Mouse (Mus musculus): ENCODE data around the gene Cfap45.

Cfap45 gene

GRCm38 (mm10) chr1:172497428-172497827 lies 23.2 kb upstream of the Cfap45 start:
- 89% methylated on average over 10 of the region's 10 CpGs for WGBS

GRCm38 (mm10) chr1:172499765-172500441 lies 20.7 kb upstream of the Cfap45 start, which contains the start of gene Tagln2:
Gene Tagln2 (plus strand): TSS chr1:172500047.
- WGBS = 14% methylated on average over 30 of the region's 30 CpGs

GRCm38 (mm10) chr1:172500451-172501370 lies 19.9 kb upstream of the Cfap45 start:
- WGBS = 5% methylated on average over 56 of the region's 56 CpGs

DNA sequence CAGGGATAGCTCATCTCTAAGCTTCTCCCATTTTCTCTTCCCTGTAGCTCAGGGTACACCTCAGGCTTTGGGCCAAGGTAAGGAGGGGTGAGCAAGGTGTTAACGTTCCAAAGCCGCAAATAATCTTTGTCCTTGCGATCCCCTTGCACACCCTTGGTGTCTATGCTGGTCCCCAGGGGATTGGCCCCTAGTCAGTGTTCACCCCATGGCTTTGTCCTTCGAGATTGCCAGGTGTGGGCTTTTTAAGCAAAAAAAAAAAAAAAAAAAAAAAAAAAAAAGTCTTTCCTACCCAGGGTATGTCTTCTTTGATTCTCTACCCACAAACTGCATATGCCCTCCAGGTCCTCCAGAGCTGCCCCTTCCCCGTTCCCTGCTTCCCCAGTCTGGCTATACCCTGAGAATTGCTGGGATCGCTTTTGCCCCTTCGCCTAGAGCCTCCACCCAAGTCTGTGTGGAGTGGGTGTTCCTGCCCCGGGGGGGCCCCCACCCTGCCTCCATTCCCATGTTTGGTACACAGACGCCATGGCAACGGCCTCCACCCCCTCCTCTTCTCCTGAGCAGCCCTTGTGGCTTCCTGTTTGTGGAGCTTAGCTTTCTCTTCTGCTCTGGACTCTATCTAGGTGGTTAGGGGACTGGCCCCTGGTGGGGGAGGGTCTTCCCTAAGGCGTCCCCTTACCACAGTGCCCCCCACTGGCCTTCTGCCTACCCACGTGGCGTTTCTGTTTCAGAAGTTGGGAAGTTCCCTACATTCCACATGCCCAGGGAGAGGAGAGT lies 19.0 kb upstream of the Cfap45 start:
- WGBS = 40% methylated on average over 13 of the region's 13 CpGs

DNA sequence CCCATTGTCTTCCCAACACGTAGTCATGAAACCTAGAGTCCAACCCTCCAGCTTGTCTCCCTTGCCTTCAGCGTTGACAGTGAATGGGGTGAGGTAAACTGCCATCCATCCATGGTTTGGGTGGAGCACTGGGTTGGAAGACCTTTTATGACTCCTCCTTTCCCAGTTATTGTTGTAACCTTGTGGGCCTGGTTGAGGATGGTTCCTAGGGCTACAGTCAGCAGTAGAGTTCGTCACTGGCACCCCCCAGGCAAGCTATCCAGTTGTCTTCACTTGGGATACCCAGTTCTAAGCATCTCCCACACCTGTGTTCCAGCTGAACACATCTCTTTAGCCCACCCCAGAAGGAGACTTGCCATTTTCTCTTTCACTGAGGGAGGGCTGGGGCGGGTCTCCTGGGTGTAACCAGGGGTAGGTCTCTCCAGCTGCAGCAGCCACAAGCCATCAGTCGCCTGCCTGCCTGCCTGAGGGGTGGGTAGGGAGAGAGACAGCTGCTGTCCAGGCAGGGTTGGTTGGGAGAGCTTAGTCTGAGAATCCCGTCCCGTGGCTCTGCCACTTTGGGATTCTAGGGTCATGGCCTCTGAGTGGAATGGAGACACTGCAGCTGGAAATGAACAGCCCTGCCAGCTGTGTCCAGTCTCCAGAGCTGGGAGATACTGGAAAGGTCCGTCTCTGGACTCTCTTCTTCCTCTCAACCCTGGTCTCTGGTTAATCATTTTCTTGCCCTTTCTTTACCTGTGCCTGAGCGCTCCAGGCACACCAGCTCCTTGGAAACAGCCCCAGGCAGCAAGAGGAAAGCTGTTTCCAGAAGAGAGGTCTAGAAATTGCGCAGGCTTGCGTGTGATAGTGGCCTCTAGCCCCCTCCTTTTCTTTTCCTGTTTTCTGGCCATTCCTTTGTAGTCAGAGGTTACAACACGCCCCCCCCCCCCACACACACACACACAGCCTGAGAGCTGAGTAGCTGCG lies 18.2 kb upstream of the Cfap45 start:
- WGBS = 56% methylated on average over 13 of the region's 13 CpGs

DNA sequence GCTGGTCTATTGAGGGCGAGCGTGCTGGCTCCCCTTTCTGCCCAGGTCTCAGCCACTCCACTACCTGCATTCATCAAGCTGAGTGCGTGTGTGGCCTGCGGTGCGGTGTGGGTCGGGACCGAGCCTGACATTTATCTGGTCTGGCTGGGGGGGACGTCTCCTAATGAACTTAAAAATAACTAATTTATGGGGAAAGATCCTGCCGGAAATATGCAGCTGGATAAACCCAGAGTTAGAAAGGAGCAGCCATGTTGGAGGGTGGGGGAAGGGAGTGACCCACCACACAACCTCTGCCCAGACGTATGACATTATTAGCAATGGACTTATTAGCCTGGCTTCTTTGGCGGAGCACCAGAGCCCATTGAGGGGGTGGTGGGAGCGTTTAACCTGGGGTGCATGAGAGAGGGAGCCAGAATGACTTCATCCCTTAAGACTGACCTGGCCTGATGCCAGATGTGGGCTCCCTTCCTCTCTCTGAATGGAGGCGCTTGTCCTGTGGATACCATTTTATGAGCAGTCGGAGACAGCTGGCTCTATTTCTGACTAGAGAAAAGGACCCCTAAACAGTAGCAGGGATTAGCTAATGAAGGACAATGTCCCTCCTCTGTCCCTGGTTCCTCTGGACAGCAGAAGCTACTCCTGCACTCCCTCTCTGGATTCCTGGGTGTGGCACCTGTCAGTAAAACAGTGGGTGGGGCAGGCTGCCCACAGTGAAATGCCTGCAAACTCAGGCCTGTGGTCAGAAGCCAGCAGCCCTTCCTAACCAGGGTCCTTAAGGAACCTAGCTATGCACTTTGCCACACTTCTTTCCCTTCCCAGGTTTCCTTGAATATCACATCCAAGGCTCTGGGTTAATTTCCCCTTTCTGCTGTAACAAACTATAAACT lies 17.2 kb upstream of the Cfap45 start:
- 41% methylated on average over 14 of the region's 14 CpGs for WGBS

GRCm38 (mm10) chr1:172504756-172505155 lies 15.8 kb upstream of the Cfap45 start:
- 77% methylated on average over 8 of the region's 8 CpGs for WGBS

DNA sequence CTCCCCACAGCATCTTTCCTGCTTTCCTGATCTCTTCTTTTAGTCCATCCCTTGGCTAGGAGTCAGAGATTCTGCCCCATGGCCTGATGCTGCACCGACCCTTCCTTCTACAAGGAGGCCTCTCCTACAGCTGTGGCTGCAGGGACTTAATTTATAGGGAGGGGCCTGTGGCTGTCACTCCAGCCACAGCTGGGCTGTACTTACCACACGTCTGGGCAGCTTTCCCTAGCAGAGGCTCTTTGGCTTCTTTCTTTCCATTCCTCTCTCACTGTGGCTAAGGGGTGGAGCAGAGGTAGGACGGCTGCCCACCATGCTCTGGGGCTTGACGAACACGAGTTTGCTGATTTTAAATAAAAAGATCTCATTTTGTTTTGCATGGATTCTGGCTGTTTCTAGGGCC lies 13.6 kb upstream of the Cfap45 start:
- 65% methylated on average over 5 of the region's 5 CpGs for WGBS

GRCm38 (mm10) chr1:172507701-172508100 lies 12.9 kb upstream of the Cfap45 start:
- 96% methylated on average over 3 of the region's 3 CpGs for WGBS

GRCm38 (mm10) chr1:172508172-172508571 lies 12.4 kb upstream of the Cfap45 start:
- WGBS = 70% methylated on average over 2 of the region's 2 CpGs

DNA sequence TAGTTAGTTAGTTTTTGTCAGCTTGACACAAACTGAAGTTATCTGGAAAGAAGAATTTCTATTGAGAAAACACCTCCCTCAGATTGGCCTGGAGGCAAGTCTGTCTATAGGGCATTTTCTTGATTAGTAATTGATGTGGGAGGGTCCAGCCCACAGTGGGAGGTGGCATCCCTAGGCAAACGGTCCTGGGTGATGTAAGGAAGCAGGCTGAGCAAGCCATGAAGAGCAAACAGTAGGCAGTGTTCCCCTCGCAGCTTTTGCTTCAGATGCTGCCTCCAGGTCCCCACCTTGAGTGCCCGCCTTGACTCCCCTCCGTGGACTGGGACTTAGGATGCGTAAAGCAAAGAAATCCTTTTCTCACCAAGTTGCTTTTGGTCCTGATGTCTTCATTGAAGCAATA lies 11.4 kb upstream of the Cfap45 start:
- WGBS = 86% methylated on average over 5 of the region's 5 CpGs

GRCm38 (mm10) chr1:172509983-172510382 lies 10.6 kb upstream of the Cfap45 start:
- 70% methylated on average over 8 of the region's 8 CpGs for WGBS

DNA sequence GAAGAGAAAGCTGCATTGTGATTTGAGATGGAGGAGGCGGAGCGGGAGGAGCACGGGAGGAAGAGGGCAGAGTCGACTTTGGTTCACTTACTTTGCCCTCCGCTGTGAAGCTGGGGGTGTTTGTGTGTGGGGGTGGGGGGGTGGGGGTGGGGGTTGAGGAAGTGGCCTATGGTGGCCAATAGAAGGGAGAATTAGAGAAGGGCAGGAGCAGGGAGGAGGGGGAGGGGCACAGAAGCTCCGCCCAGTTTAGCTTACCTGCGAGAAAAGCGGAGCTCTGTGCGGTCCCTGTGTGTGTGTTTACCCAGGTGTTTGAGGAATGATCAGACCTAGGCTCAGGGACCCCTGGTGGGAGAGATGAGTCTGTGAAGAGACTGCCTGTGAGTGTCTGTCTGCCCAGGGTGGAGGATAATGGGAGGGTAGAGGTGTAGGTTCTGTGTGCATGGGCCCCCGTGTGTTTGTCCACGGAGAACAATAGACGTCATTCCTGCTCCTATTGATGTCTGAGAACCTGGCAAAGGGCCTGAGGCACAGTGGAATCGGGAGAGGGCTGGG lies 10.1 kb upstream of the Cfap45 start:
- WGBS = 51% methylated on average over 13 of the region's 13 CpGs

DNA sequence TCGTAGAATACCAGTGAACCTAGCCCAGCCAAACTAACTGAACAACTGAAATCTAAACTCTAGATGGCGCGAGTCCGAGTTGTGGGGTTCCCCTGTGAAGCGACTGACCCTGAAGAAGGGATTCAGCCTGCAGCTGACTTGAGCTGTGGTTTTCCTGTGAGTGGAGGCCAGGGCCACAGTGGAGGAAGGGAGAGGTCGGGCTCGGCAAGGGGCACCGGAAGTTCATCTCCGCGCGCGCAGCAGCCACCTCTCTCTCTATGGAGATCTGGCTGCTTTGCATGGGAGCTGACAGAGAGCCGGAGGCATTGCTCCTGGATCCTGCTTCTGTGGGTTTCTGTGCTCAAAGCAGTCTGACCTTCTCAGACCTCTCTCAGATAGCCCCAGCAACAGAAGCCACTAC lies 7.6 kb upstream of the Cfap45 start:
- 46% methylated on average over 13 of the region's 13 CpGs for WGBS

DNA sequence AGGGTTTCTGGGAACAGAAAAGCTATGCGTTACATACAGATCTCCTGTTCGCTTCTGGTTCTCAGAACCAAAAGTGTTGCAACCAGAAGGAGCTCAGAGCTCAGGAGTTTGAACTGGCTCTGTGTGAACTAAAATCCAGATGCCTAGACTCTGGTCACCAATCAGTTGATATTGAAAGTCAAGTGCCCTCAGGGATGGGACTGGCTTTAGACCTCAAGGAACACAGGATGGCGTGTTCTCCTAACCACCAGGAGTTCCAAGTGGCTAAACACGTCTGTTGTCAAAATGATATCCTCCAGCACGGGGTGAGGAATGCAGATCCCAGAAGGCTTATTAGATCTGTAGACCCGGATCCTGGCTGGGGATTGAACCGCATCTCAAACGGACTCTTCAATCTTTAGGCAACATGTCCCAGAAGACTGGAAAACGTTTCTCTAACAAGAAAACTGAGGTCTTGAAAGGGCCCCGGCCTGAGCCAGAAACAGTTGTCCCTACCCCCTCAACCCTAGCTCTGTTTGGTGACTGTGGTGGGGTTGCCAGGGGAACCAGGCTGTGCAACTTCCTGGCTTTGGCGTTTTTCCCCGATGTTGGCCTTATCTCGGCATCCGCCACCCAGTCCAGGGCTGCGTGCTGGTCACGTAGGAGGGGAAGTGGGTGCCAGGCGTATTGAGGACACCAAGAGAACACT lies 6.9 kb upstream of the Cfap45 start:
- WGBS = 56% methylated on average over 17 of the region's 17 CpGs

GRCm38 (mm10) chr1:172514213-172514529 lies 6.4 kb upstream of the Cfap45 start:
- 58% methylated on average over 4 of the region's 4 CpGs for WGBS

- 74% methylated on average over 7 of the region's 7 CpGs for WGBS
These were observed 5.9 kb upstream of the Cfap45 start for GRCm38 (mm10) chr1:172514551-172515268.

GRCm38 (mm10) chr1:172515396-172515795 lies 5.2 kb upstream of the Cfap45 start:
- 88% methylated on average over 1 of the region's 1 CpGs for WGBS

- WGBS = 75% methylated on average over 4 of the region's 4 CpGs
These were observed 2.6 kb upstream of the Cfap45 start for GRCm38 (mm10) chr1:172518013-172518412.
